Mouse (Mus musculus) heart, adult 2 months (tissue): ENCODE results near the gene Elmo2. TPM values are rescaled to one million over a fixed set of nuclear protein-coding genes. Genes with fewer than 3 reads are reported as not detected.

Experiments
- DNase-seq, 2 experiments: peaks; one replicate each; pipeline ENCODE4 v3.0.0; 2021
- H3K27ac ChIP-seq: fragments of 200-600 bp; 2 replicates; pipeline ENCODE4 v1.8.1; 2022
- H3K27me3 ChIP-seq: fragments of 200-500 bp; 2 replicates; pipeline ENCODE4 v1.6.1; 2012; ENCODE audit warnings: mild to moderate bottlenecking, low read length, inconsistent platforms, mixed read lengths; ENCODE audit not compliant: control insufficient read depth, insufficient read depth
- H3K36me3 ChIP-seq: fragments of 200-500 bp; 2 replicates; pipeline ENCODE4 v1.6.1; 2012; ENCODE audit warnings: low read length, inconsistent platforms; ENCODE audit not compliant: control insufficient read depth, insufficient read depth
- H3K4me1 ChIP-seq: fragments of 200-500 bp; 2 replicates; pipeline ENCODE4 v1.6.1; 2011; ENCODE audit warnings: low read length; ENCODE audit not compliant: control insufficient read depth, insufficient read depth
- H3K4me3 ChIP-seq: fragments of 200-600 bp; 2 replicates; pipeline ENCODE4 v1.8.1; 2022
- H3K79me2 ChIP-seq: fragments of 200-500 bp; replicated peaks from 2 replicates; pipeline ENCODE4 v1.6.1; 2012; ENCODE audit warnings: mild to moderate bottlenecking, inconsistent platforms, low read length, moderate library complexity, mixed read lengths; ENCODE audit not compliant: control insufficient read depth, insufficient read depth
- H3K9ac ChIP-seq: fragments of 200-500 bp; 2 replicates; pipeline ENCODE4 v1.6.1; 2012; ENCODE audit warnings: low read depth, mild to moderate bottlenecking, control low read depth, inconsistent platforms, low read length, mixed read lengths
- CTCF ChIP-seq: fragments of 200-600 bp; IDR thresholded peaks from 2 replicates; pipeline ENCODE4 v1.8.1; 2022; ENCODE audit warnings: antibody characterized with exemption, mild to moderate bottlenecking, moderate library complexity
- EP300 ChIP-seq: fragments of 200-500 bp; IDR thresholded peaks from 2 replicates; pipeline ENCODE4 v1.6.1; 2011; ENCODE audit warnings: low read depth, low read length, control low read depth; ENCODE audit not compliant: insufficient read depth
- POLR2A ChIP-seq: fragments of 200-500 bp; IDR thresholded peaks from 2 replicates; pipeline ENCODE4 v1.6.1; 2011; ENCODE audit warnings: mild to moderate bottlenecking, low read depth, low read length, control low read depth; ENCODE audit not compliant: insufficient read depth
- WGBS: fragments of 180-500 bp; shearing (Covaris S2); methylation state at CpG from one replicate; pipeline ENCODE4 v1.1.7; 2018; 5-methylcytosine and 5-hydroxymethylcytosine counted together
- intact Hi-C: fragments of 180-260 bp; cut with DNase I; formaldehyde crosslinking; loops from one replicate; pipeline ENCODE4 v1.15.1; 2025
- polyA plus RNA-seq: library from polyadenylated mRNA; depleted of rRNA; stranded (reverse); fragments of >200 nt; gene quantifications from 2 replicates; pipeline ENCODE4 v1.2.3, GENCODE M21; 2012
- total RNA-seq, 2 experiments: library from RNA; stranded (reverse); gene quantifications; 2 replicates each; pipeline ENCODE4 v1.2.3; 2021

Gene Elmo2
- total and polyA plus RNA-seq, 3 experiments, result 13.9 to 36.3 (median 14.8) TPM

DNA sequence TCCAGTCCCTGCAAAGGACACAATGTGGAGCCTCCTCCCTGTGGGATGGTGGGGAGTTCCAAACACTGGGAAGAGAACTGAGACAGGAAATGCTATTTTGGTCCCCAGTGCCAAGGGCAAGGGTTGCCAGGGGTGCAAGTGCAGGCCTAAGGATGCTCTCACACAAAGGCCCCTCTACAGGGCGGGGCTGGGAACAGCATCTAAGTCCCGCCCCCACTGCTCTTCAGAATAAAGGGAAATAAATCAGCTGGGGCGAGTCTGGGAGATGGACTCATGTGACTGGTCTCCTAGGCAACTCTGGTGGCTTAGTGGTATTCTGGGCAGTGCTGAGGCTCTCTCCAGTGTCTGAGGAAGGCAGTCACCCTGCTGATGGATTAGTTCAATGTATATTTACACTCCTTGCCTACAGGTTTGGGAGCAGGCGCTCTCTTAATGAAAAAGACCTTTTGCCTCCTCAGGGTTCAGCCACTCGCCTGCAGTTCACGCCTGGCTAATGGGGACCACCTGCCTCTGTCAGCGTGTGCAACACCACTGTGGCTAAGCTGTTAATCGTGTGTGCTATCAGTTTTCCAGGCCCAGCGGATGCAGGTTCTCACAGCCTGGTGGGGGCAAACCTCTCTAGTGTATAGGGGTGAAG is 9.3 kb downstream of the Elmo2 start:
- peak overlapping the region; percentile 41; the same call in 1 of the 2 replicates for H3K27ac ChIP-seq
- peaks cover 42% of the 10 kb centered on the region for H3K4me1 ChIP-seq
- no peak overlapping the region for H3K4me3 ChIP-seq
- intact Hi-C loops, result no loop called here
- peak; percentile 55 to 69 for DNase-seq
- 40% methylated on average over 9 of the region's 9 CpGs for WGBS
- TF ChIP-seq CTCF (no peak), POLR2A (no peak)
- no peaks in the 10 kb centered on the region for H3K79me2 ChIP-seq
- H3K27me3 ChIP-seq, result no peaks in the 10 kb centered on the region
- H3K9ac ChIP-seq, result no peak overlapping the region
- no peaks in the 10 kb centered on the region for H3K36me3 ChIP-seq

DNA sequence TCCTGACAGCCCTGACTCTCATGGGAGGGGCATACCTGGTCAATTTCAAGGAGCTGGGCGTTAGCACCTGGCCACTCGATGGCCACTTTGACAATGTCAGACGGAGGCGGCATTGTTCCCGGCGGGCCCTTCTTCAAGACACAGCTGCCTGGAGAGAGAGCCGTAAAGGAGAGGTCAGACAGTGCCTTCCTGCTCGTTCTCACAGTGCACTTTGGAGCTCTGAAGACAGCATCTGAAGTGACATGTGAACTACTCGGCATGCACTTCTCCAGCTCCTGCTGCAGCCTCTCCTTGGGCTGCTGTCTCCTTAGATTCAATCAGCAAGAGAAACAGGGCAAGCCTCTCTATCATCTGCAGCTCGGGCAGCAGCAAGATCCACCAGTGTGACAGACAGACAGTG is 10.1 kb downstream of the Elmo2 start:
- H3K36me3 ChIP-seq, result no peaks in the 10 kb centered on the region
- no peak for DNase-seq
- no peak overlapping the region for H3K27ac ChIP-seq
- H3K9ac ChIP-seq, result no peak overlapping the region
- TF ChIP-seq CTCF, result no peak
- TF ChIP-seq EP300, result no peak
- no peak for TF ChIP-seq POLR2A
- H3K79me2 ChIP-seq, result no peaks in the 10 kb centered on the region
- intact Hi-C loops, result no loop called here
- H3K27me3 ChIP-seq, result no peaks in the 10 kb centered on the region
- H3K4me3 ChIP-seq, result no peak overlapping the region
- peaks cover 35% of the 10 kb centered on the region for H3K4me1 ChIP-seq
- WGBS, result 75% methylated on average over 10 of the region's 10 CpGs

DNA sequence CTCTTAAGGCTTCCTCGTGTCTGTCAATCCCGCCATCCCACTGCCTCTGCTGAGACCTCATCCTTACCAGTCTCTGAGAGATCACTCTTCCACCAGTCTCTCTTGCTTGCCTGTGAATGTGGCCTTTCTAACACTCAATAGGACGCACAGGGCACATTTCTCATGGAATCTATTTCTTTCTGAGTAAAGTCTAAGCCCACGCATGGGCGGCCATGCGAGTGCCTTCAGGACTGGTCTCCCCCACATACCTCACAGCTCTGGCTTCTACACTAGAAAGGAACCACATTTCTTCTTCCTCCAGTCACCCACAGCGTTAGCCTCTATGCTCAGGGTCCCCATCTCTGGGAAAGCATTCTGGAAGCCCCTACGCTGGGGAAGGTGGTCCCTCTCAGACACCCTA is 12.1 kb downstream of the Elmo2 start:
- H3K36me3 ChIP-seq, result no peaks in the 10 kb centered on the region
- H3K27me3 ChIP-seq, result no peaks in the 10 kb centered on the region
- no peak overlapping the region for H3K9ac ChIP-seq
- no peak for DNase-seq
- no peaks in the 10 kb centered on the region for H3K79me2 ChIP-seq
- H3K27ac ChIP-seq, result no peak overlapping the region
- no peak for TF ChIP-seq CTCF
- TF ChIP-seq EP300, result no peak
- no peak for TF ChIP-seq POLR2A
- H3K4me3 ChIP-seq, result no peak overlapping the region
- intact Hi-C loops, result no loop called here
- H3K4me1 ChIP-seq, result peaks cover 20% of the 10 kb centered on the region
- 89% methylated on average over 8 of the region's 8 CpGs for WGBS

DNA sequence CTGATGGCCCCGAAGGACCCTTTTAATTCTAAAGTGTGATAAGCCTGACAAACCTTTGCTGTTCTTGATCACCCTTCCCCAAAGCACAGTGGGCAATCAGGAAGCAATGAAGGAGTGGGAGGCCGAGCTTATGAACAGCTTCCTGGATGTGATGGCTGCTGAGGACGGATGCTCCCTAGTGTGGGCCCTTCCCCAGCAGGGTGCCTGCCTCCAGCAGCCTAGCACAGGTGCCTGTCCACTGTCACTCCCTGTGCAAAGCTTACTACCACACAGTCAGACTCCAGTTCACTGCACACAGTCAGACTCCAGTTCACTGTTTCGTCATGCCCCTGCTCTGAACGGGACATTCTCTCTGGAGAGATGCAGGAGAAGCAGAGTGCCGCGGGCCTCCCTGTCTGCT is 13.9 kb downstream of the Elmo2 start:
- Histone ChIP-seq H3K4me1 (peaks cover 5% of the 10 kb centered on the region), H3K4me3 (no peak overlapping the region), H3K36me3 (no peaks in the 10 kb centered on the region), H3K27me3 (no peaks in the 10 kb centered on the region), H3K79me2 (no peaks in the 10 kb centered on the region), H3K27ac (no peak overlapping the region), H3K9ac (no peak overlapping the region)
- 55% methylated on average over 7 of the region's 7 CpGs for WGBS
- intact Hi-C loops, result no loop called here
- DNase-seq, result no peak
- TF ChIP-seq POLR2A (no peak), EP300 (no peak), CTCF (no peak)

DNA sequence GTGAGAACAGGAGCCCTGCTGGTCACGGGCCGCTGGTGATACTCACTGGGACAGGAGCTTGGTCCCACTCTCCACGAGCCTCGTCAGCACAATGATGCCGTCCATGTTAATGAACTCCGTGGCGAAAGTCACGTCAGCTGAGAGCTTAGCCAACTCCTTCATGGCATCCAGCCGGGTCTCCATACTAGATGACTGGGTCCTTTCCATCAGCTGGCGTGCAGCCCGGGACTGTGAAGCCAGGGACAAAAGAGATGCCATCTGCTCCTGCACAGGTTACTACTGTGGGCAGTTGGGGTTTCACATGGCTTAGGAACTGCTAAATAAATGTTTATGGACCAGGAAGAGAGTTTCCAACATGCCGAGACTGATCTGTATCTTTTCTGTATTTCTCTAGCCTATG is 14.7 kb downstream of the Elmo2 start:
- Histone ChIP-seq H3K27ac (no peak overlapping the region), H3K9ac (no peak overlapping the region), H3K36me3 (no peaks in the 10 kb centered on the region), H3K4me3 (no peak overlapping the region), H3K4me1 (no peaks in the 10 kb centered on the region), H3K79me2 (no peaks in the 10 kb centered on the region), H3K27me3 (no peaks in the 10 kb centered on the region)
- DNase-seq, result no peak
- TF ChIP-seq POLR2A (no peak), EP300 (no peak), CTCF (no peak)
- WGBS, result 77% methylated on average over 12 of the region's 12 CpGs
- intact Hi-C loops, result no loop called here

DNA sequence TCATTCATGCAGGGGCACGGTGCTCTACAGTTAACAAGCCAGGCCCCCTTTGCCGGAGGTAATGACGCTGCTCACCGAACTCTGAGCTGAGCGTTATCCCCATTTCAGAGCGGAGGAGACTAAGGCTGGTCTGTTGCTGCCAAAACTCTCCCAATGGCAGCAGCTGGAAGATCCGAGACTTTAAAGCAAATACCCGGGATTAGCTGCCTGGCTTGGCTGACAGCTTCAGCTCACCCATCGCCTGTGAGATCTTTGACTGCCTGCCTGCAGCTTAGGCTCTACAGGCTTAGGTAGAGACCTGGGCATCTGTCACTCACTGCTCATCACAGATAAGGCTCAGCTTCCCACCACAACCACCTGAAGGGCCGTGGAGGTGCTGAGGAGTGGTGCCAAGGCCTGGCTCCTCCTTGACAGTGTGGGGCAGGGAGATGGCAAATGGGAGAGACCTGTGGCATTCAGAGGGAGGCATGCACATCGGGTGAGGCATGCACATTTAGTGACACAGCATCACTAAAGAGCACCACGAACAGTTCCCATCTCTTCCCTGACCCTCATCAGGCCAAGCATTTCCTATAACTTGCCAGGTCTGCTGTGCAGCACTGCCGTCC is 15.4 kb downstream of the Elmo2 start:
- Histone ChIP-seq H3K9ac (no peak overlapping the region), H3K79me2 (no peaks in the 10 kb centered on the region), H3K36me3 (no peaks in the 10 kb centered on the region), H3K27me3 (no peaks in the 10 kb centered on the region), H3K27ac (no peak overlapping the region), H3K4me3 (no peak overlapping the region), H3K4me1 (no peaks in the 10 kb centered on the region)
- no peak for DNase-seq
- no peak for TF ChIP-seq CTCF
- TF ChIP-seq EP300, result no peak
- no peak for TF ChIP-seq POLR2A
- intact Hi-C loops, result no loop called here
- 76% methylated on average over 13 of the region's 13 CpGs for WGBS
